Mouse (Mus musculus) hindbrain, postnatal 0 days (tissue): ENCODE measurements at regions not wholly inside any gene's neighbourhood (a gene's known extent, or its start where the extent isn't known, plus 50 kb on each side); places are given as distances from the start of the nearest gene placed in this dataset.

Source experiments
- ATAC-seq: fragments of 200-750 bp; cut with Nextera tagmentation; 2 replicates; pipeline ENCODE4 v1.8.0; 2017; ENCODE audit warnings: mild to moderate bottlenecking, moderate TSS enrichment, moderate library complexity
- DNase-seq: peaks from one replicate; pipeline ENCODE4 v3.0.0-alpha.2; 2015; ENCODE audit warnings: low spot score
- H3K27ac ChIP-seq: fragments of 300-500 bp; sonication (generic); 2 replicates; pipeline ENCODE4 v1.5.1; 2014; ENCODE audit warnings: mild to moderate bottlenecking
- H3K27me3 ChIP-seq: fragments of 300-500 bp; sonication (generic); 2 replicates; pipeline ENCODE4 v1.6.1; 2014; ENCODE audit warnings: low read length, mixed read lengths; ENCODE audit not compliant: insufficient read depth
- H3K36me3 ChIP-seq: fragments of 300-500 bp; sonication (generic); 2 replicates; pipeline ENCODE4 v1.6.1; 2014; ENCODE audit warnings: low read length, mixed read lengths; ENCODE audit not compliant: insufficient read depth
- H3K4me1 ChIP-seq: fragments of 300-500 bp; sonication (generic); 2 replicates; pipeline ENCODE4 v1.6.1; 2014; ENCODE audit warnings: antibody characterized with exemption, low read length, mixed read lengths; ENCODE audit not compliant: insufficient read depth
- H3K4me2 ChIP-seq: fragments of 300-500 bp; sonication (generic); 2 replicates; pipeline ENCODE4 v1.6.1; 2014; ENCODE audit warnings: low read depth, mild to moderate bottlenecking, low read length, moderate library complexity, mixed read lengths
- H3K4me3 ChIP-seq: fragments of 300-500 bp; sonication (generic); 2 replicates; pipeline ENCODE4 v1.5.1; 2014; ENCODE audit warnings: low read length
- H3K9ac ChIP-seq: fragments of 300-500 bp; sonication (generic); replicated peaks from 2 replicates; pipeline ENCODE4 v1.6.1; 2014; ENCODE audit warnings: mild to moderate bottlenecking, low read length, moderate library complexity, mixed read lengths
- H3K9me3 ChIP-seq: fragments of 300-500 bp; sonication (generic); 2 replicates; pipeline ENCODE4 v1.6.1; 2016; ENCODE audit warnings: low read length, mixed read lengths
- CTCF ChIP-seq: IDR thresholded peaks from 2 replicates; pipeline ENCODE4 v1.5.1; 2016; ENCODE audit warnings: antibody characterized with exemption, control low read depth, low read depth
- WGBS: fragments of 180-500 bp; shearing (Covaris S2); extraction: QIAGEN DNeasy Blood & Tissue Kit; methylation state at CpG from one replicate; pipeline ENCODE4 v1.1.7; 2014; 5-methylcytosine and 5-hydroxymethylcytosine counted together

DNA sequence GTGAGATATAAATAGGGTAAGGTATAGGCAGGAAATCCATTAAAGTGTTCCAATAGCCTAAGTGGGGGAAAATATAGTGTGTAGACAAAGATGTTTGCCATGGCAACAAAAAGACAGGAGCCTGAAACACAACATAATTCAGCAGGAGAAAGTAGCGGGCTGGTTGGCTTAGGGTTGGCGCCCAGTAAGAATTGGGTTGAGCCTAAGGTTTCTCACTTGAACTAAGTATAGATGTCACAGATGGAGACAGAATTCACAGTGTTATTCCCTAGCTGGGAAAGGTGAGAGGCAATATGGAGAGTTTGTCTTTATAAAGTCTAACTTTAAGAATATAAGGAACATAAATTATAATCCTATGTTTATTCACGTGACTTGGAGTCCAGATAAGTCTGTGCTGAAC is 64.8 kb upstream of the Ogfrl1 start:
- Histone ChIP-seq H3K4me1 (no peaks in the 10 kb centered on the region), H3K9me3 (no peaks in the 10 kb centered on the region), H3K36me3 (no peaks in the 10 kb centered on the region), H3K9ac (no peak overlapping the region), H3K4me3 (no peak overlapping the region), H3K27ac (no peak overlapping the region), H3K27me3 (no peaks in the 10 kb centered on the region), H3K4me2 (no peak overlapping the region)
- no peak for TF ChIP-seq CTCF
- ATAC-seq = no peak
- 94% methylated on average over 3 of the region's 3 CpGs for WGBS
- no peak for DNase-seq

DNA sequence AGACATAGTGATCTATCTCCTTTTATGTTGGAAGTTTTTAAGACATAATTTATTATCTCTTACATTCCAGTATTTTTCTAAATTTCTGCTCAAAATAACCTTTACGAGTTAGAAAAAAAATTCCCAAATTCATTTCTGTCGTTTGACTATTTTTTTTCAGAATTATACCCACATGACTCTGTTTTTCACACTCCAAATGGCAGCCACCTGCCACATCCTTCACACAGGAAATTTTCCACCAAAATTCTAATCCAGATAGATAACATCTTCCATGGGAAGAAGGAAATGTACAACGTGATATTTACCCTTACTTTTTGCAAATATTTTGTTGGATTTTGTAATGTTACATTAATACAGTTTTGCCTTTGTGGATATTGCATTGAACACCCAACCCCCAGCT is 66.5 kb upstream of the Ogfrl1 start:
- no peak for DNase-seq
- no peak overlapping the region for H3K4me3 ChIP-seq
- H3K4me2 ChIP-seq = no peak overlapping the region
- 67% methylated on average over 3 of the region's 3 CpGs for WGBS
- H3K4me1 ChIP-seq = no peaks in the 10 kb centered on the region
- no peaks in the 10 kb centered on the region for H3K9me3 ChIP-seq
- H3K9ac ChIP-seq = no peak overlapping the region
- no peaks in the 10 kb centered on the region for H3K27me3 ChIP-seq
- TF ChIP-seq CTCF = no peak
- no peak overlapping the region for H3K27ac ChIP-seq
- ATAC-seq = no peak
- H3K36me3 ChIP-seq = no peaks in the 10 kb centered on the region

DNA sequence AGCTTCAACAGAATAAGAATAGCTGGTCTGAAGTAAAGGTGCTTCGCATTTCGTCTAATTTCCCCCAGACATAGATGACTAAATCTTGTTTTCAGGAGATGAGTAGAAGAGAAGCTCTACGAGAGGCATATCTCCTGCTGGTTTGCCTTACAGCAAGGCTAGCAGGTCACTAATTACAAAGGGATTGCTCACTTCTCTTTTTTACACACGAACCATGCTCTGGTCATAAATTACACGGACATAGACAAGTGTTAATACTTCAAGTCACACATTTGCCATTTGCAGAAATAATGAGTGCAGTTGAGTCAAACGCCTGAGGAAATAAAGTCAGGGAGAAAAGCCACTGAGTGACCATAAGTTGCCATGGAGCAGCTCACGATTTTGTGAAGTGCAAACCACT is 68.8 kb upstream of the Ogfrl1 start:
- H3K4me2 ChIP-seq = no peak overlapping the region
- 66% methylated on average over 7 of the region's 7 CpGs for WGBS
- no peaks in the 10 kb centered on the region for H3K9me3 ChIP-seq
- TF ChIP-seq CTCF = no peak
- H3K27me3 ChIP-seq = no peaks in the 10 kb centered on the region
- no peak overlapping the region for H3K4me3 ChIP-seq
- DNase-seq = no peak
- H3K36me3 ChIP-seq = no peaks in the 10 kb centered on the region
- no peak overlapping the region for H3K9ac ChIP-seq
- no peak overlapping the region for H3K27ac ChIP-seq
- ATAC-seq = no peak
- H3K4me1 ChIP-seq = no peaks in the 10 kb centered on the region

DNA sequence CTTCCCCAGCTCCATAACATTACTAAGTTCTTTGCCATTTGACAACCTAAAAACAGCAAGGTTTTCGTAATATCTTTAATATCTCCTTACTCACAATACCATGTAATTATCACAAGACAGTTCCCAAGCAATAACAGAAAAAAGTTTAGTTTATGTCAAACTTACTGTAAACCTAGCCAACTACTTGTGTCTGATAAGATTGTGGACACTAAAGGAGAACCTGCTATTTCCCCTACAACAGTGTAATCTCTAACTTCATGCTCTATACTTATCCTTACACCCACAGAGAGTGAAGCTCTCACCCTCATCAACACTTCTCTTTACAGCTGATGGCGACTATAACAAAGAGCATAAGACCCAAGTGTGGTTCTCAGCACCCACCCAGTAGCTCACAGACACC is 69.8 kb upstream of the Ogfrl1 start:
- Histone ChIP-seq H3K27me3 (no peaks in the 10 kb centered on the region), H3K9ac (no peak overlapping the region), H3K4me1 (no peaks in the 10 kb centered on the region), H3K27ac (no peak overlapping the region), H3K4me3 (no peak overlapping the region), H3K36me3 (no peaks in the 10 kb centered on the region), H3K9me3 (no peaks in the 10 kb centered on the region), H3K4me2 (no peak overlapping the region)
- no peak for TF ChIP-seq CTCF
- 90% methylated on average over 2 of the region's 2 CpGs for WGBS
- no peak for ATAC-seq
- DNase-seq = no peak

DNA sequence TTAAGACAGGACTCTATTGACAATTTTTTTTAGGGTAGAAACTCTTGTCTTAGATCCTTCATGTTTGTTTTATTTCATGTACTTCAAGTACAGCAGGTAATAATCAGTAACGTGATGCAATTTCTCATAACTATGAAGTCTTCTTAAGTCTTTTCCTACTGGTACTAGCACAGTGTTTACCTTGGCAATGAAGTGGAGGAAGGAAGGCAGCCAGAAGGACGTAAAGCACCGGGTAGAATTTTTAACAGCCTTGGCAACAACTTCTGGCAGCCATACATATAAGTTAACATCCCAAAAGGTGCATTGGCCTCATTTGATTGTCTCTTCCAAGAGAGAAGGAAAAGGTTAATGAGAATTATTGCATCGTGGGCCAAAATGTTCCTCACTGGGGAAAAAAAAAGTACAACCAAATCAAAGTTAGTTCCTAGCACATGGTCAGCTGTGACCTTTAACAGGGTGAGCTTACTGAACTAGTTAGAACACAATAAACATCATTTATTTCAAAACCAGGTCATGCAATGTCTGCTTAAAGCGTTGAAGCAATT is 83.3 kb upstream of the Ogfrl1 start:
- no peak for TF ChIP-seq CTCF
- 71% methylated on average over 5 of the region's 5 CpGs for WGBS
- DNase-seq = no peak
- Histone ChIP-seq H3K27ac (no peak overlapping the region), H3K4me3 (no peak overlapping the region), H3K9me3 (no peaks in the 10 kb centered on the region), H3K4me1 (no peaks in the 10 kb centered on the region), H3K9ac (no peak overlapping the region), H3K27me3 (no peaks in the 10 kb centered on the region), H3K36me3 (no peaks in the 10 kb centered on the region), H3K4me2 (no peak overlapping the region)
- ATAC-seq = no peak

DNA sequence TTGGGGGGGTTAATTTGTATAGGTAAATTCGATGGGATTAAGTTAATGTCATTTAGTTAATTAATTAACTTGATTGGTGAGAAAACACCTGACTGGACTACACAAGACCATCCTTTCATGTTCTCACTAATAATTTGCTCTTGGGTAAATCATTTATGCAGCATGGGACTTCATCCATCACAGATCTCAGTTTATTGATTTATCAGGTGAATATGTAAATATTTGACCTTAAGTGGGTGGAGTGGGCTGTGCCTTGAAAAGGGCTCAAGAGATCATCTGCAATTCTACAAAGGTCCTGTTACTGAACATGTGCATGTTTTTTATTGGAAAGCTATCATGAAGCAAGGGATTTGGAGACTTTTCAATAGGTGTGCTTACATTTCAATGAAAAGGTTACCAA is 87.0 kb upstream of the Ogfrl1 start:
- H3K4me2 ChIP-seq = no peak overlapping the region
- ATAC-seq (no peak), DNase-seq (no peak)
- H3K4me1 ChIP-seq = no peaks in the 10 kb centered on the region
- no peak overlapping the region for H3K9ac ChIP-seq
- TF ChIP-seq CTCF = no peak
- H3K4me3 ChIP-seq = no peak overlapping the region
- H3K9me3 ChIP-seq = no peaks in the 10 kb centered on the region
- no peaks in the 10 kb centered on the region for H3K36me3 ChIP-seq
- WGBS = 47% methylated on average over 1 of the region's 1 CpGs
- no peaks in the 10 kb centered on the region for H3K27me3 ChIP-seq
- no peak overlapping the region for H3K27ac ChIP-seq

DNA sequence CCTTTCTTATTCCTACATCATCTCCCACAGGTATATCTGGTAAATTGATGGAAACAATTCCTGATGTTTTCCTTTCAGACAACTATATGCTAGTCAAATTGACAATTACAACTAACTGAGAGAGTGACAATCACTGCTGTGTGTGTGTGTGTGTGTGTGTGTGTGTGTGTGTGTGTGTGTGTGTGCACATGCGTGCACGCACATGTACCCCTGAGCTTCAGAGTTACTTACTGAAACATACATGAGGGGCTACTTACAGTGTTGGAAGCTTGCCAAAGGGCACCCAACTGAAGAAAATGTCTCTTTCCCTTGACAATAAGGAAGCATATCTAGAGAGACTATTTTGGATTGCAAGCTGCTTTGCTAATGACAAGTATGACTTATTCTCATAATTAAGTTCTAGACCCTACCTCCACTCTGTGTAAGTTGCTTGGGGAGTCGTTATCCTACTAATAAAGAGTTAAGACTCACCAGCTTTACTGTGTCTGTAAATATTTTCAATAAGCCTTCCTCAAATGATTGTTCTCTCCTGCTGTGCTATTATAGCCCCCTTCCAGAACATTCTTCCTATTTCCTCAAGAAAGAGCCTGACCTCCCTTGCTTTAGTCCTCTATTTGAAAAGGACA is 87.7 kb upstream of the Ogfrl1 start:
- Histone ChIP-seq H3K27ac (no peak overlapping the region), H3K9ac (no peak overlapping the region), H3K27me3 (no peaks in the 10 kb centered on the region), H3K4me2 (no peak overlapping the region), H3K4me1 (no peaks in the 10 kb centered on the region), H3K36me3 (no peaks in the 10 kb centered on the region), H3K9me3 (no peaks in the 10 kb centered on the region), H3K4me3 (no peak overlapping the region)
- ATAC-seq (no peak), DNase-seq (no peak)
- no peak for TF ChIP-seq CTCF
- WGBS = 58% methylated on average over 3 of the region's 3 CpGs
